Mouse (Mus musculus): ENCODE measurements around the gene Fam71e2.
"Not testable (repeated sequence)": the region's sequence is repeated elsewhere in the genome, so short reads cannot be mapped to it uniquely, and the experiment has no call there.

DNA sequence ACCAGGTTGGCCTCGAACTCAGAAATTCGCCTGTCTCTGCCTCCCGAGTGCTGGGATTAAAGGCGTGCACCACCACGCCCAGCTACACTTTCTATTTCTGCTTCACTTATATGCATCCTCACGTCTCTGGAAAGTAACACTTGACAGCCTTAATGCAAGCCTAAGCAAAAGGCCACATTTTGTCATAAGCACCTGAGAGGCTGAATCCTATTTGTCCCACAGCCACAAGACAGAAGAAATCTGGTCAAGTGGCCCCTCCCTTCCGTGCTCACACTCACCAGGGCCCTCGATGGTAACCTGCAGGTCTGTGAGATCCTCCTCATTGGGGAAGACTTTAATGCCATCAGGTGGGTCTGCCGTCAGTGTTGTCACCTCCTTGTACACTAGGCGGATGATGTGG lies 40.0 kb upstream of the Fam71e2 start:
- not testable (repeated sequence) for TF ChIP-seq CTCF (IDR thresholded peaks at IDR 0.05; ENCODE audit: borderline replicate concordance, control insufficient read depth, extremely low read depth, insufficient read depth, low read length, poor library complexity); POLR2A (IDR thresholded peaks at IDR 0.05; ENCODE audit: control insufficient read depth, extremely low read depth, insufficient read depth, low read length, poor library complexity)
